Mouse (Mus musculus) gastrocnemius, postnatal 36 days (tissue): ENCODE measurements around the gene Fam76a. TPM values are rescaled to one million over a fixed set of nuclear protein-coding genes. Genes with fewer than 3 reads are reported as not detected.

Experiments
- DNase-seq, 2 experiments: peaks; one replicate each; pipeline ENCODE4 v3.0.0; 2022
- intact Hi-C: fragments of 180-260 bp; cut with DNase I; formaldehyde crosslinking; loops from one replicate; pipeline ENCODE4 v1.15.1; 2025
- total RNA-seq, 2 experiments: library from RNA; stranded (reverse); gene quantifications; 2 replicates each; pipeline ENCODE4 v1.2.3; 2021

Gene Fam76a
- total RNA-seq, 2 experiments from 2014 or later = 22.0 to 29.5 TPM

GRCm38 (mm10) chr4:132904765-132905309 is 17.5 kb downstream of the Fam76a start:
- intact Hi-C loops = no loop called here
- peak in 1 of 2 experiments; percentile 11 for DNase-seq

GRCm38 (mm10) chr4:132904071-132904470 is 18.3 kb downstream of the Fam76a start:
- DNase-seq = no peak
- intact Hi-C loops = no loop called here

GRCm38 (mm10) chr4:132898197-132898596 is 24.2 kb downstream of the Fam76a start:
- DNase-seq = no peak
- intact Hi-C loops = no loop called here

GRCm38 (mm10) chr4:132894402-132894801 is 28.0 kb downstream of the Fam76a start:
- no peak for DNase-seq
- intact Hi-C loops = no loop called here

GRCm38 (mm10) chr4:132884844-132885374 is 37.4 kb downstream of the Fam76a start:
- no peak for DNase-seq
- intact Hi-C loops = no loop called here

- DNase-seq = peak; percentile 85 to 88
- intact Hi-C loops = no loop called here
Observed at GRCm38 (mm10) chr4:132884064-132884843, 38.1 kb downstream of the Fam76a start, which contains the start of gene Stx12. Stx12 (minus strand) TSS chr4:132884509.

GRCm38 (mm10) chr4:132883561-132884063 is 38.7 kb downstream of the Fam76a start:
- intact Hi-C loops = no loop called here
- no peak for DNase-seq

GRCm38 (mm10) chr4:132874363-132875097 is 47.8 kb downstream of the Fam76a start:
- intact Hi-C loops = no loop called here
- no peak for DNase-seq

GRCm38 (mm10) chr4:132873481-132874362 is 48.6 kb downstream of the Fam76a start:
- DNase-seq = no peak
- intact Hi-C loops = no loop called here

GRCm38 (mm10) chr4:132871116-132871515 is 51.2 kb downstream of the Fam76a start:
- DNase-seq = no peak
- intact Hi-C loops = no loop called here

- intact Hi-C loops = no loop called here
Observed at GRCm38 (mm10) chr4:132864856-132865255, 57.5 kb downstream of the Fam76a start.

GRCm38 (mm10) chr4:132863012-132863411 is 59.3 kb downstream of the Fam76a start:
- intact Hi-C loops = no loop called here
- DNase-seq = no peak

More at GRCm38 (mm10) chr4:132864856-132865255, 57.5 kb downstream of the Fam76a start:
- DNase-seq = no peak

- intact Hi-C loops = no loop called here
- DNase-seq = no peak
Observed at GRCm38 (mm10) chr4:132860880-132861279, 61.5 kb downstream of the Fam76a start.

Other genes with a start within 250 kb of the Fam76a start
- gene Xkr8, start 190.0 kb downstream of the Fam76a start, total RNA-seq = under 1 TPM; 0.51 to 0.74 TPM
- gene Smpdl3b, start 165.3 kb downstream of the Fam76a start, total RNA-seq = under 1 TPM; 0.42 to 0.74 TPM
- 10 to 100 TPM; 13.8 to 14.7 TPM for gene Rpa2, start 154.2 kb downstream of the Fam76a start, total RNA-seq
- gene Themis2, start 126.2 kb downstream of the Fam76a start, total RNA-seq = under 1 TPM; 0.72 to 0.87 TPM
- 10 to 100 TPM; 11.2 to 12.5 TPM for gene Ppp1r8, start 79.4 kb downstream of the Fam76a start, total RNA-seq
- 10 to 100 TPM; 21.8 to 22.3 TPM for gene Stx12, start 38.0 kb downstream of the Fam76a start, total RNA-seq
- under 1 TPM in 1 of 2 experiments, not detected in 1; 0.10 TPM for gene Fgr, start 51.5 kb upstream of the Fam76a start, total RNA-seq
- 10 to 100 TPM; 27.4 to 31.7 TPM for gene Ahdc1, start 88.7 kb upstream of the Fam76a start, total RNA-seq
- 10 to 100 TPM; 31.1 to 31.8 TPM for gene Wasf2, start 207.9 kb upstream of the Fam76a start, total RNA-seq